Mouse (Mus musculus): ENCODE measurements around the gene Ank2. TPM values are rescaled to one million over a fixed set of nuclear protein-coding genes. Genes with fewer than 3 reads are reported as not detected.
A peak's percentile ranks its signal among the peaks of the same experiment; 100 is the strongest.

Gene Ank2
- polyA plus RNA-seq, 1 experiment from 2014 or later: 49.5 TPM

GRCm38 (mm10) chr3:127170246-127170645 is 328.9 kb downstream of the Ank2 start:
- no peaks in the 10 kb centered on the region for H3K36me3 ChIP-seq (ENCODE audit: control insufficient read depth, insufficient read depth, low read length)
- no peak overlapping the region for H3K4me3 ChIP-seq (ENCODE audit: control insufficient read depth in 1 of 2, insufficient read depth in 1 of 2, low read depth in 1 of 2, low read length in 2 of 2)
- H3K9ac ChIP-seq (ENCODE audit: low read length): no peak overlapping the region
- 82% methylated on average over 12 of the region's 12 CpGs for WGBS
- no peaks in the 10 kb centered on the region for H3K4me1 ChIP-seq (ENCODE audit: control insufficient read depth in 2 of 2, insufficient read depth in 2 of 2, low read length in 2 of 2)
- H3K4me2 ChIP-seq (ENCODE audit: low read length): no peak overlapping the region
- H3K27me3 ChIP-seq (ENCODE audit: control insufficient read depth, insufficient read depth, low read length): no peaks in the 10 kb centered on the region
- H3K27ac ChIP-seq (replicated peaks in 1 of 2; ENCODE audit: control insufficient read depth in 1 of 2, insufficient read depth in 1 of 2, low read depth in 2 of 2, low read length in 2 of 2): no peak overlapping the region
- no peaks in the 10 kb centered on the region for H3K9me3 ChIP-seq (ENCODE audit: control insufficient read depth, low read length)
- ATAC-seq (ENCODE audit: insufficient number of reproducible peaks, insufficient read depth, low FRiP score, low read depth): no peak

GRCm38 (mm10) chr3:127169114-127169513 is 330.0 kb downstream of the Ank2 start:
- Histone ChIP-seq H3K9me3 (ENCODE audit: control insufficient read depth, low read length) (no peaks in the 10 kb centered on the region), H3K9ac (ENCODE audit: low read length) (no peak overlapping the region), H3K36me3 (ENCODE audit: control insufficient read depth, insufficient read depth, low read length) (no peaks in the 10 kb centered on the region), H3K4me3 (ENCODE audit: control insufficient read depth in 1 of 2, insufficient read depth in 1 of 2, low read depth in 1 of 2, low read length in 2 of 2) (no peak overlapping the region), H3K27ac (replicated peaks in 1 of 2; ENCODE audit: control insufficient read depth in 1 of 2, insufficient read depth in 1 of 2, low read depth in 2 of 2, low read length in 2 of 2) (no peak overlapping the region), H3K4me1 (ENCODE audit: control insufficient read depth in 2 of 2, insufficient read depth in 2 of 2, low read length in 2 of 2) (no peaks in the 10 kb centered on the region), H3K4me2 (ENCODE audit: low read length) (no peak overlapping the region), H3K27me3 (ENCODE audit: control insufficient read depth, insufficient read depth, low read length) (peaks cover 3% of the 10 kb centered on the region; the same call in 1 of the 2 replicates)
- 48% methylated on average over 1 of the region's 1 CpGs for WGBS
- no peak for ATAC-seq (ENCODE audit: insufficient number of reproducible peaks, insufficient read depth, low FRiP score, low read depth)

- H3K9ac ChIP-seq (ENCODE audit: low read length): no peak overlapping the region
- H3K4me1 ChIP-seq (ENCODE audit: control insufficient read depth in 2 of 2, insufficient read depth in 2 of 2, low read length in 2 of 2): peaks cover 2 to 7% of the 10 kb centered on the region in 2 experiments; a peak in 3 of 4 replicates
- no peak overlapping the region for H3K4me2 ChIP-seq (ENCODE audit: low read length)
- WGBS: 33% methylated on average over 3 of the region's 3 CpGs
- no peak overlapping the region for H3K4me3 ChIP-seq (ENCODE audit: control insufficient read depth in 1 of 2, insufficient read depth in 1 of 2, low read depth in 1 of 2, low read length in 2 of 2)
- H3K36me3 ChIP-seq (ENCODE audit: control insufficient read depth, insufficient read depth, low read length): no peaks in the 10 kb centered on the region
- H3K9me3 ChIP-seq (ENCODE audit: control insufficient read depth, low read length): no peaks in the 10 kb centered on the region
- ATAC-seq (ENCODE audit: insufficient number of reproducible peaks, insufficient read depth, low FRiP score, low read depth): no peak
- no peak overlapping the region for H3K27ac ChIP-seq (replicated peaks in 1 of 2; ENCODE audit: control insufficient read depth in 1 of 2, insufficient read depth in 1 of 2, low read depth in 2 of 2, low read length in 2 of 2)
- peaks cover 18% of the 10 kb centered on the region for H3K27me3 ChIP-seq (ENCODE audit: control insufficient read depth, insufficient read depth, low read length)
Measured at GRCm38 (mm10) chr3:127163749-127164148, 335.4 kb downstream of the Ank2 start.

- no peak overlapping the region for H3K27ac ChIP-seq (replicated peaks in 1 of 2; ENCODE audit: control insufficient read depth in 1 of 2, insufficient read depth in 1 of 2, low read depth in 2 of 2, low read length in 2 of 2)
- peak overlapping the region; percentile 61 to 65 for H3K4me3 ChIP-seq (ENCODE audit: control insufficient read depth in 1 of 2, insufficient read depth in 1 of 2, low read depth in 1 of 2, low read length in 2 of 2)
- under 1% methylated on average over 41 of the region's 41 CpGs for WGBS
- no peaks in the 10 kb centered on the region for H3K9me3 ChIP-seq (ENCODE audit: control insufficient read depth, low read length)
- H3K4me1 ChIP-seq (ENCODE audit: control insufficient read depth in 2 of 2, insufficient read depth in 2 of 2, low read length in 2 of 2): peaks cover 2 to 7% of the 10 kb centered on the region in 2 experiments; a peak in 3 of 4 replicates
- H3K27me3 ChIP-seq (ENCODE audit: control insufficient read depth, insufficient read depth, low read length): peaks cover 18% of the 10 kb centered on the region
- H3K9ac ChIP-seq (ENCODE audit: low read length): peak overlapping the region; percentile 39
- H3K4me2 ChIP-seq (ENCODE audit: low read length): peak overlapping the region; percentile 97
- ATAC-seq (ENCODE audit: insufficient number of reproducible peaks, insufficient read depth, low FRiP score, low read depth): peak; percentile 64
- H3K36me3 ChIP-seq (ENCODE audit: control insufficient read depth, insufficient read depth, low read length): no peaks in the 10 kb centered on the region
Measured at GRCm38 (mm10) chr3:127161998-127162712, 337.0 kb downstream of the Ank2 start.

DNA sequence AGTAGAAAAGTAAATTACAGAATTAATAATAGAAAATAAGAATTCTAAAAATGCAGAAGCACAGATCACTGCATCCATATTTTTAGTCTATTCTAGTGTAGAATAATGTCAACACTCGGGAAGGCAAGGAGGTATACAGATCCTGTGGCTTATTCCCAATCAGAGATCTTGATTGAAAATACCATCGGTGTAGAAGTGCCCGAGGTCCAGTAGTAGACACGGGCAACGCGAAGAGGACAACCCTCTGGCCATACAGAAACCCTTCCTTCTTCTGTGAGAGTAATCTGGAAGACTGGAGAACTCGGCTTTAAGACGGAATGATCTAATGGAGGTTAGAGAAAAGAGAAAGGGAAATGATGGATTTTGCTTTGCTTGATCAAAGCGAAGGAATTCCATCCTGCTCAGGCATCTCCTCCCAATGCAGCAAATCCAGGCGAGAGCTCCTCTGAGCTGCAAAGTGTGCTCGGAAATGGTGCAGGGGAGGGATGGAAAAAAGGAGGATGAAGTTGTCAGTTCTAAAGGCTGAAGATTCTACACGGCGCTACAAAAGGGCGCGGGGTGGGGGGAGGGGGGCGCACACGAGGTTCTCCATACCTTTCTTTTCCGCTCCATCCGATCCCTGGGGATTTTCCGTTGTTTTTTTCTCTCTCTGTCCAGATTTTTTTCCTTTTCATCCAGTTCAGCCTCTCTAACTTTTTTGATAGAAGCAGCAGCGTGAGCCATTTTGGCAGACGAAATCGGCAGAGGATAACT is 337.9 kb downstream of the Ank2 start:
- Histone ChIP-seq H3K27me3 (ENCODE audit: control insufficient read depth, insufficient read depth, low read length) (peaks cover 18% of the 10 kb centered on the region), H3K27ac (replicated peaks in 1 of 2; ENCODE audit: control insufficient read depth in 1 of 2, insufficient read depth in 1 of 2, low read depth in 2 of 2, low read length in 2 of 2) (no peak overlapping the region), H3K4me2 (ENCODE audit: low read length) (peak overlapping the region; percentile 97), H3K4me3 (ENCODE audit: control insufficient read depth in 1 of 2, insufficient read depth in 1 of 2, low read depth in 1 of 2, low read length in 2 of 2) (peak overlapping the region; percentile 61 to 65), H3K9ac (ENCODE audit: low read length) (peak overlapping the region; percentile 39), H3K4me1 (ENCODE audit: control insufficient read depth in 2 of 2, insufficient read depth in 2 of 2, low read length in 2 of 2) (peaks cover 2 to 7% of the 10 kb centered on the region in 2 experiments; a peak in 3 of 4 replicates), H3K9me3 (ENCODE audit: control insufficient read depth, low read length) (no peaks in the 10 kb centered on the region), H3K36me3 (ENCODE audit: control insufficient read depth, insufficient read depth, low read length) (no peaks in the 10 kb centered on the region)
- no peak for ATAC-seq (ENCODE audit: insufficient number of reproducible peaks, insufficient read depth, low FRiP score, low read depth)
- WGBS: 6% methylated on average over 23 of the region's 23 CpGs

DNA sequence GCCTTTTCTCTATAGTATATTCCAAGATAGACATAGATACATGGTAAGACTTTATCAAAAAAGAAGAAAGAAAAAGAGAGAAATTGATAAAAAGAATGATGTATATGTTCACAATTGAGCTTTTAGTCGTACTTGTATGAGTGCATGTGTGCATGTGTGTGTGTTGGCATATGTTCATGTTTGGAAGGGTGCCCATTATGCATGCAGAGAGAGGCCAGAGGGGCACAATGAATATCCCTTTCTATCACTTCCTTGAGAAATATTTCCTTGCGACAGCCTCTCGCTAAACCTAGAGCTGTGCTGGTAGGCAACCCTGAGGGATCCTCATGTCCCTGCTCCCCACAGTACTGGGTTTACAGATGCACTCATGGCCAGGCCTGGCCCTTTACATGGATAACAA is 341.4 kb downstream of the Ank2 start:
- H3K36me3 ChIP-seq (ENCODE audit: control insufficient read depth, insufficient read depth, low read length): no peaks in the 10 kb centered on the region
- WGBS: 76% methylated on average over 3 of the region's 3 CpGs
- H3K4me1 ChIP-seq (ENCODE audit: control insufficient read depth in 2 of 2, insufficient read depth in 2 of 2, low read length in 2 of 2): peaks cover 2 to 7% of the 10 kb centered on the region in 2 experiments; a peak in 3 of 4 replicates
- H3K9ac ChIP-seq (ENCODE audit: low read length): no peak overlapping the region
- ATAC-seq (ENCODE audit: insufficient number of reproducible peaks, insufficient read depth, low FRiP score, low read depth): no peak
- H3K27me3 ChIP-seq (ENCODE audit: control insufficient read depth, insufficient read depth, low read length): 0 out of 2 replicates have a peak, but pooled peaks cover 8% of the 10 kb centered on the region
- H3K27ac ChIP-seq (replicated peaks in 1 of 2; ENCODE audit: control insufficient read depth in 1 of 2, insufficient read depth in 1 of 2, low read depth in 2 of 2, low read length in 2 of 2): no peak overlapping the region
- H3K9me3 ChIP-seq (ENCODE audit: control insufficient read depth, low read length): no peaks in the 10 kb centered on the region
- H3K4me3 ChIP-seq (ENCODE audit: control insufficient read depth in 1 of 2, insufficient read depth in 1 of 2, low read depth in 1 of 2, low read length in 2 of 2): no peak overlapping the region
- H3K4me2 ChIP-seq (ENCODE audit: low read length): no peak overlapping the region

DNA sequence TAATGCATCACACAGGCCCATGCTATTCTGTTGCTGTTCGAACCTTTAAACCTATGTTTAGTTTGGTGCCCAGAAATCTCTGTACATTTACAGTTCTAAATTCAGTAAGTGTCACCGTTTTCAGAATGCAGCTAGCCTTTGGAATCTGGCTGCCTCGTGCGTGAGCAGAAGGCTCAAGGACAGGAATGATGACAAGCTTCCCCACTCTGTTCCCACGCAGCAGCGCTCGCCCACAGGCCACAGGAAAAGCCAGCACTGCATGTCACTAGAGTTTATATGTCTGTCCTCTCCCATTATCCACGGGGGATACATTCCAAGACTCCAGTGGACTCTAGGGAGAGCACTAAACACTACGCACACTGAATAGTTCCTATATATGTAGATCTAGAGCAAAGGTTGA is 343.1 kb downstream of the Ank2 start:
- Histone ChIP-seq H3K4me2 (ENCODE audit: low read length) (no peak overlapping the region), H3K9me3 (ENCODE audit: control insufficient read depth, low read length) (no peaks in the 10 kb centered on the region), H3K9ac (ENCODE audit: low read length) (no peak overlapping the region), H3K4me1 (ENCODE audit: control insufficient read depth in 2 of 2, insufficient read depth in 2 of 2, low read length in 2 of 2) (peaks cover under 1% of the 10 kb centered on the region in 2 experiments; a peak in 1 of 4 replicates), H3K27ac (replicated peaks in 1 of 2; ENCODE audit: control insufficient read depth in 1 of 2, insufficient read depth in 1 of 2, low read depth in 2 of 2, low read length in 2 of 2) (no peak overlapping the region), H3K27me3 (ENCODE audit: control insufficient read depth, insufficient read depth, low read length) (0 out of 2 replicates have a peak, but pooled peaks cover 8% of the 10 kb centered on the region), H3K36me3 (ENCODE audit: control insufficient read depth, insufficient read depth, low read length) (no peaks in the 10 kb centered on the region), H3K4me3 (ENCODE audit: control insufficient read depth in 1 of 2, insufficient read depth in 1 of 2, low read depth in 1 of 2, low read length in 2 of 2) (no peak overlapping the region)
- 63% methylated on average over 9 of the region's 9 CpGs for WGBS
- ATAC-seq (ENCODE audit: insufficient number of reproducible peaks, insufficient read depth, low FRiP score, low read depth): no peak

Data from heart, embryonic 14.5 days (tissue).